Mouse (Mus musculus) hindbrain, embryonic 16.5 days (tissue): ENCODE data around the gene Mum1. TPM values are rescaled to one million over a fixed set of nuclear protein-coding genes. Genes with fewer than 3 reads are reported as not detected.
"Not testable (repeated sequence)": the region's sequence is repeated elsewhere in the genome, so short reads cannot be mapped to it uniquely, and the experiment has no call there.

Experiments used
- ATAC-seq: fragments of 200-750 bp; cut with Nextera tagmentation; 2 replicates; pipeline ENCODE4 v1.8.0; 2017; ENCODE audit warnings: moderate TSS enrichment, moderate library complexity
- H3K27ac ChIP-seq: fragments of 300-500 bp; sonication (generic); 2 replicates; pipeline ENCODE4 v1.5.1; 2014; ENCODE audit warnings: low read depth, mild to moderate bottlenecking, control low read depth, low read length, moderate library complexity
- H3K27me3 ChIP-seq: fragments of 300-500 bp; sonication (generic); replicated peaks from 2 replicates; pipeline ENCODE4 v1.6.1; 2014; ENCODE audit warnings: low read length; ENCODE audit not compliant: control insufficient read depth, insufficient read depth
- H3K36me3 ChIP-seq: fragments of 300-500 bp; sonication (generic); 2 replicates; pipeline ENCODE4 v1.6.1; 2014; ENCODE audit warnings: mild to moderate bottlenecking, low read length, moderate library complexity, mixed read lengths; ENCODE audit not compliant: control insufficient read depth, insufficient read depth
- H3K4me1 ChIP-seq: fragments of 300-500 bp; sonication (generic); 2 replicates; pipeline ENCODE4 v1.6.1; 2014; ENCODE audit warnings: low read depth, low read length; ENCODE audit not compliant: control insufficient read depth, insufficient read depth
- H3K4me2 ChIP-seq: fragments of 300-500 bp; sonication (generic); 2 replicates; pipeline ENCODE4 v1.6.1; 2014; ENCODE audit warnings: mild to moderate bottlenecking, low read length, control low read depth, moderate library complexity
- H3K4me3 ChIP-seq: fragments of 300-500 bp; sonication (generic); 2 replicates; pipeline ENCODE4 v1.5.1; 2014; ENCODE audit warnings: mild to moderate bottlenecking, low read length, control low read depth, moderate library complexity
- H3K9ac ChIP-seq: fragments of 300-500 bp; sonication (generic); 2 replicates; pipeline ENCODE4 v1.6.1; 2014; ENCODE audit warnings: low read depth, mild to moderate bottlenecking, control low read depth, low read length, moderate library complexity
- H3K9me3 ChIP-seq: fragments of 300-500 bp; sonication (generic); 2 replicates; pipeline ENCODE4 v1.6.1; 2014; ENCODE audit warnings: mild to moderate bottlenecking, low read length, moderate library complexity; ENCODE audit not compliant: control insufficient read depth
- WGBS: fragments of 180-500 bp; shearing (Covaris S2); extraction: QIAGEN DNeasy Blood & Tissue Kit; methylation state at CpG from one replicate; pipeline ENCODE4 v1.1.7; 2014; 5-methylcytosine and 5-hydroxymethylcytosine counted together
- polyA plus RNA-seq: library from polyadenylated mRNA; unstranded; fragments of >200 nt; fragmentation: Nextera tagmentation; extraction: Ambion mirVana; gene quantifications from 2 replicates; pipeline ENCODE4 v1.2.1, GENCODE M21; 2015

Gene Mum1
- polyA plus RNA-seq, 1 experiment from 2014 or later = 38.0 TPM

DNA sequence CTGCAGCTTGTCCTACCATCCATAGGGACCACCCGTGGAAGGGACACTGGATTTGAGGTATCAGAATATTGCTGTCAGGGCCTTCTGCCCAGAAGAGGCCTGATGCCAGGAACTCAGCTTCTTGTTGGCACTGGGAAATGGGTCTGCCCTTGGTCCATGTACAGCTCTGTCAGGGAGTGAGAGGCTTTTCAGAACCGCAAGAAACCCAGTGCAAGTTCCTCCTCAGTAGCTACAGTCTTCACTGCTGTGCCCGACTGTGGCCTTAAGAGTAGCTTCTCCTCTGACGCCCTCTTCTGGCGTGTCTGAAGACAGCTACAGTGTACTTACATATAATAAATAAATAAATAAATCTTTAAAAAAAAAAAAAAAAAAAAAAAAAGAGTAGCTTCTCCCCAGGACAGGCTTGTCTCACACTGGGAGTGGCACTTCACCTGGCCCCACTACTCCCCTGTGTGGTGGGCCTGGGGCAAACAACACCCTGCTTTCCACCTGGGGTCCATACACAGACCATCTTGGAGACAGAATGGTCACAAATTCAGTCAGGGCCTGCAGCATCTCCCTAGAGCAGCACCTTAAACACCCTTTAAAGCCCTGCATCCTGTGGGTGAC, 18.7 kb downstream of the Mum1 start:
- Histone ChIP-seq H3K27me3 (no peaks in the 10 kb centered on the region), H3K9ac (no peak overlapping the region), H3K4me3 (no peak overlapping the region), H3K36me3 (peaks cover 23% of the 10 kb centered on the region), H3K4me1 (peaks cover 7% of the 10 kb centered on the region), H3K9me3 (no peaks in the 10 kb centered on the region), H3K4me2 (no peak overlapping the region), H3K27ac (no peak overlapping the region)
- ATAC-seq = no peak
- WGBS = 22% methylated on average over 5 of the region's 5 CpGs

DNA sequence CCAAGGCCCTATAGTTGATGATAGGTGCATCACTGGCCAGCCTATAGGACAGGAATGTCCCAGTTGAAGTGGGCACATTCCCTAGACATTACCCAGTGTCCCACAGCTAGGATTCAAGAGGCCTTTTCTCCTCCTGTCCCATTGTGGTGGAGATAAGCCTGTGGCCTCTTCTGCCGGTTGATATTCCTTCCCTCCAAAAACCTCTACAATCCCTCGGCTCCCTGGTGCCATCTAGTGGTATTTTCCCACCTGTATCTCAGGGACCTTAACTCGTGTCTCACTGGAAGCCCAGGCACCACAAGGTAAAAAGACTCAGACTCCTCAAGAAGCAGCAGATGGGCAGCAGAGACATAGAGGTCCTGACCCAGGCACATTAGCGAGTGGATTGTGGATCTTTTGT, 19.4 kb downstream of the Mum1 start:
- peaks cover 23% of the 10 kb centered on the region for H3K36me3 ChIP-seq
- H3K4me1 ChIP-seq = peaks cover 14% of the 10 kb centered on the region
- no peak overlapping the region for H3K4me2 ChIP-seq
- H3K4me3 ChIP-seq = no peak overlapping the region
- no peaks in the 10 kb centered on the region for H3K27me3 ChIP-seq
- H3K9ac ChIP-seq = peak overlapping the region; percentile 28; the same call in 1 of the 2 replicates
- 7% methylated on average over 4 of the region's 4 CpGs for WGBS
- no peak for ATAC-seq
- no peak overlapping the region for H3K27ac ChIP-seq
- H3K9me3 ChIP-seq = no peaks in the 10 kb centered on the region

DNA sequence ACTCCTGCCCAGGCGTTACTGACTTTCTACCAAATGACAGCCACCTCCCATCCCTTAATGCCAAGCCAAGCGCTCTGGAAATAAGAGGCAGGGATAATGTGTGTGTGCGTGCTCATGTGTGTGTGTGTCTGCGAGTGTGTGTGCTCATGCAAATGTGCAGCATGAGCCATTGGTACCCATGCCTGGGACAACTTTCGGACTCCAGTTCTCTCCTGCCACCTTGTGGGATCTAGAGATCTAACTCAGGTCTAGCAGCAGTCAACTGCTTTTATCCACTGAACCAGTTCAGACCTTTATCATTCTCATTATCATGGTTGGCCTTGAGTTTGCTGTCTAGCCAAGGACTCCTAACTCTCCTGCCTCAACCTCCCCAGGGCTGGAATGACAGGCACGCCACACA, 21.6 kb downstream of the Mum1 start:
- ATAC-seq = no peak
- H3K9ac ChIP-seq = no peak overlapping the region
- H3K4me3 ChIP-seq = no peak overlapping the region
- peaks cover 11% of the 10 kb centered on the region; the same call in 1 of the 2 replicates for H3K36me3 ChIP-seq
- H3K27ac ChIP-seq = no peak overlapping the region
- peaks cover 17% of the 10 kb centered on the region for H3K4me1 ChIP-seq
- 0 out of 2 replicates have a peak overlapping the region, but pooled peaks have one; percentile 11 for H3K4me2 ChIP-seq
- H3K9me3 ChIP-seq = no peaks in the 10 kb centered on the region
- no peaks in the 10 kb centered on the region for H3K27me3 ChIP-seq
- WGBS = 38% methylated on average over 6 of the region's 6 CpGs

DNA sequence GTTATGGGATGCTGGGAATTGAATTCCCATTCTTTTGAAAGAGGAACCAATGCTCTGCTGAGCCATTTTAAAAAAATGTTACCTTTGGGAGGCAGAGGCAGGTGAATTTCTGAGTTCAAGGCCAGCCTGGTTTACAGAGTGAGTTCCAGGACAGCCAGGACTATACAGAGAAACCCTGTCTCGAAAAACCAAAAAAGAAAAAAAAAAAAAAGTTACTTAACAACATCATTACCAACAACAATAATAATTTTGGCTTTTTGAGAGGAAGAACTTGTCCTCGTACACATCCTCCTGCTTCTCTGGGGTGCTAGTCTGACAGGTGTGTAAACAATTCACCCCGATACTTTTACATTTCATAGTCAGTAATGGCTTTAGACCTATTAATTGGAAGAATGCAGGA, 22.2 kb downstream of the Mum1 start:
- H3K9ac ChIP-seq, H3K27ac ChIP-seq, H3K9me3 ChIP-seq, ATAC-seq, H3K36me3 ChIP-seq, H3K27me3 ChIP-seq: not testable (repeated sequence)
- peaks cover 17% of the 10 kb centered on the region for H3K4me1 ChIP-seq
- peak overlapping the region; percentile 81 for H3K4me3 ChIP-seq
- peak overlapping the region; percentile 48 for H3K4me2 ChIP-seq
- 50% methylated on average over 3 of the region's 3 CpGs for WGBS

DNA sequence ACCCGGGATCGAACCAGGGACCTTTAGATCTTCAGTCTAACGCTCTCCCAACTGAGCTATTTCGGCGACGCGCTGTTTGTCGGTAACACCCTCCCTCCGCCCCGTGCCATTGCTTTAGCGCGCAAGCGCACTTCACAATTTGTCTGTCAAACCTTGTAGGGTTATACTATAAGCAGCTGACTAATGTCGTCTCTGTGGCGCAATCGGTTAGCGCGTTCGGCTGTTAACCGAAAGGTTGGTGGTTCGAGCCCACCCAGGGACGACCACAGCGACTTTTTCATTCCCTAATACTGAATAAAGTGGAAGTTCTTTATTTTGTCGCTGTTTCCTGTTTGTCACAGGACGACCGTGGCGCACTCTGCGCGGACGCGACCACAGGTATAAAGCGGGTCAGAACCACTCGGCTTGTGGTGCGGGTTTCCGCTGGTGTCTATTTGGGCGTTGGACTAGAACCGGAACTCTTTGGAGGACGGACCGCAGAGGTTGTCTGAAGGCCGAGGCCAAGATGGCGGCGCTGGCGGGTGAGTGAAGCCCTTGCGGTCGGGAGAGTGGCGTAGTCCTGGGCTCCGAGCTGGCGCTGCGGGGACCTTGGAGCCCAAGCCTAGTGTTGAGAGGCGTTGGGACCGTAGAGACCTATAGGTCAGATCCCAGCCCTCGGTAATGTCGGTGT, 22.9 kb downstream of the Mum1 start, which contains the start of gene Ndufs7:
TSS of gene Ndufs7 (plus strand) at position 151 of the 670 bp plus-strand sequence.
- Histone ChIP-seq H3K4me2 (peak within 1 kb of the TSS; percentile 90), H3K9me3 (no peaks in the 10 kb centered on the region), H3K9ac (peak within 1 kb of the TSS; percentile 85), H3K4me1 (peaks cover 17% of the 10 kb centered on the region), H3K27ac (peak within 1 kb of the TSS; percentile 93), H3K4me3 (peak within 1 kb of the TSS; percentile 81), H3K27me3 (no peaks in the 10 kb centered on the region), H3K36me3 (peaks cover 4% of the 10 kb centered on the region; the same call in 1 of the 2 replicates)
- under 1% methylated on average over 53 of the region's 53 CpGs for WGBS
- peak; percentile 94 for ATAC-seq

DNA sequence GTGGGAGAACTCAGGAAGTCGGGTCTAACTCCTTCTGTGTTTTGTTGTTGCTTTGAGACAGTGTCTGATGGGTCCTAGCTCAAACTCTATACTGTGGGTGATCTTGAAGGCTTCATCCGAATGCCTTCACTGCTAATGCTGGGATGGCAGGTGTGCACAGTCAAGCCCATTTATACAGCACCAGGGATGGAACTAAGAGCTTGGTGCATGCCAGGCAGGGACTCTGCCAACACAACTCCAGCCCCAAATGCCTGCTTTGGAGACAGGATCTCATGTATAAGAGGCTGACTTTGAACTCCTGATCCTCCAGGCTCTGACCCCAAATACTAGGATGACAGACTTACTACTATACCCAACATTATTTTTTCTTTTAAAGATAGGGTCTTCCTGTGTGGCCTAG, 23.8 kb downstream of the Mum1 start:
- H3K27ac ChIP-seq = no peak overlapping the region; the same call in 1 of the 2 replicates
- H3K4me2 ChIP-seq = peak overlapping the region; percentile 90
- 43% methylated on average over 2 of the region's 2 CpGs for WGBS
- H3K4me1 ChIP-seq = peaks cover 17% of the 10 kb centered on the region
- H3K9me3 ChIP-seq = no peaks in the 10 kb centered on the region
- H3K4me3 ChIP-seq = peak overlapping the region; percentile 81
- ATAC-seq = no peak
- peaks cover 10% of the 10 kb centered on the region for H3K36me3 ChIP-seq
- H3K9ac ChIP-seq = peak overlapping the region; percentile 85
- H3K27me3 ChIP-seq = no peaks in the 10 kb centered on the region

DNA sequence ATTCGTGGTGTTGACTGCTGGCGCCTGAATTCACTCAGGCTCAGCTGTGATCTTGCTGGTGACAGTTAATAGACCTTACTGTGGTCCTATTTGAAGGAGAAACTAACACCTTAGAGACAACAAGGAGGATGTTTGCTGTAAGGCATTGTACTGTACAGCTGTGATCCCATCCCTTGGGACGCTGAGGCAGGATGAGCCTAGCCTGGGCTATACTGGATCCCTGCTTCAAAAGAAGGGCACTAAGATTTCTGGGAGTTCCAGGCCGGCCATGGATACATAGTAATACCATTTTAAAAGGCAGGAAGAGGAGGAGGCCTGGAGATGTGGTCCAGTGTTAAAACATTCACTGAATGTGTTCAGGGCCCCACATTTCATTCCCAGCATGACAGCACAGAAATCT, 24.3 kb downstream of the Mum1 start:
- Histone ChIP-seq H3K27me3 (no peaks in the 10 kb centered on the region), H3K4me3 (no peak overlapping the region), H3K27ac (no peak overlapping the region), H3K9ac (no peak overlapping the region), H3K9me3 (no peaks in the 10 kb centered on the region), H3K4me2 (peak overlapping the region; percentile 90), H3K36me3 (peaks cover 11% of the 10 kb centered on the region), H3K4me1 (peaks cover 15% of the 10 kb centered on the region)
- WGBS = 86% methylated on average over 4 of the region's 4 CpGs
- no peak for ATAC-seq

DNA sequence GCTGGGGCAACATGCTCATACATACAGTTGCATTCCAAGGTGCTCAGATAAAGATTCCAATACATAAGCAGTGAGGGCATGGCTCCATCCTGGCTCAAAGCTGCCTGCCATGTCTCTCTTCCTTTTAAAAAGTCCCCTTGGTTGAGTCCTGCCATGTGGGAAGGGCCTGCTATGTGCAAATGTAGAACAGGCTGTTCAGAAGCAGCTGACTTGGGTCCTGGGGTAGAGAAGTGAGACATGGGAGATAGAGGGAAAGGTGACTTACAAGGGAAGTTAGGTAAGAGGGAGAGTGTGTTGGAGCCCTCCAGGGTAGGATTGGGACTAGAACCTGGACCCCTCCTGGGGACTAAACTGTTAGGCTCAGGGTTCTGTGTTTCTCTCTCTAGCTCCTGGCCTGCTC, 25.8 kb downstream of the Mum1 start:
- H3K4me2 ChIP-seq = no peak overlapping the region
- H3K9ac ChIP-seq = no peak overlapping the region
- H3K27ac ChIP-seq = no peak overlapping the region
- H3K9me3 ChIP-seq = no peaks in the 10 kb centered on the region
- H3K4me3 ChIP-seq = no peak overlapping the region
- no peaks in the 10 kb centered on the region for H3K27me3 ChIP-seq
- peaks cover 21% of the 10 kb centered on the region for H3K36me3 ChIP-seq
- peaks cover 15% of the 10 kb centered on the region for H3K4me1 ChIP-seq
- ATAC-seq = no peak

DNA sequence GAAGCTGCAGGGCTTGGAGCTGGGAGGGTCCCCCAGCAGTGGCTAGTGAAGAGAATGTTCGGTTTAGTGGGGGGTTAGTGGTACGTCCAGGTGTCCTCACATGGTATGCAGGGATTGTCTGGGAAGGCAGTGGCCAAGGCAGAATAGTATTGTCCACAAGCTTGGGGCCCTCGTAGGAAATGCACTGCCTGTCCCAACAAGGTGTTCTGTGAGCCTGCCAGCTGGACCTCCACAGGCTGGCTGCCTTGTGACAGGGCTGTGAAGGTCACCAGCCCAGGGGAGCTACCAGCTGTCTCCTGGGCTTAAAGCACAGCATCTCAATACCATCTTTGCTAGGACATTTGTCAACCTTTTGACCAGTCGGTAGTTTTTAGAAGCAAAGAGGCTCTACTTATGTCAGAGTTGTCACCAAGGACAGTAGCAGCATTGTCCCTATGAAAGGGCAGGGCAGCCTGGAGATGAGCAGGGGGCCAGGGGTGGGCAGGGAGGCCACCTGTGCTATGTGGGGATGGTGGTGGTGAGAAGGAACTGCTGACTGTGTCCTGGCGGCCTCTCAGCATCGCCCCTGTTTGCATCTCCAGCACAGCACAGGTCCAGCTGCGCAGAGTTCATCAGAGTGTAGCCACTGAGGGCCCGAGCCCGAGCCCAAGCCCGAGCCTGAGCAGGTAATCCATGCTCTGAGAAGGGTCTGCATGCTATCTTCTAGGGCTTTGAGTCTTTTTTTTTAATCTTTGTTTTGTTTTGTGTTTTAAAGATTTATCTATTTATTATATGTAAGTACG, 26.4 kb downstream of the Mum1 start:
- Histone ChIP-seq H3K9me3 (no peaks in the 10 kb centered on the region), H3K27ac (no peak overlapping the region), H3K4me2 (no peak overlapping the region), H3K9ac (no peak overlapping the region), H3K27me3 (no peaks in the 10 kb centered on the region), H3K4me3 (no peak overlapping the region), H3K4me1 (peaks cover 15% of the 10 kb centered on the region), H3K36me3 (peaks cover 23% of the 10 kb centered on the region)
- WGBS = 91% methylated on average over 11 of the region's 11 CpGs
- no peak for ATAC-seq
